Mouse (Mus musculus) MEL (cell line): ENCODE results near the gene Tnfaip3.

ENCODE experiments used
- BHLHE40 ChIP-seq: IDR thresholded peaks from 2 replicates; pipeline ENCODE4 v1.6.1; 2012; ENCODE audit warnings: low read depth, mild to moderate bottlenecking, inconsistent platforms, low read length, improper control_type of control experiment, borderline replicate concordance
- CHD2 ChIP-seq: IDR thresholded peaks from 2 replicates; pipeline ENCODE4 v1.6.1; 2011; ENCODE audit warnings: low read length, improper control_type of control experiment
- CTCF ChIP-seq, 3 experiments: IDR thresholded peaks in 2 of 3; conservative IDR thresholded peaks in 1 of 3; 2 replicates each; pipeline ENCODE4 v1.5.1; 2011 to 2012; ENCODE audit warnings: low read length in 3 of 3, low read depth in 2 of 3, mild to moderate bottlenecking in 2 of 3, improper control_type of control experiment in 1 of 3, inconsistent platforms in 1 of 3, mixed read lengths in 1 of 3, moderate library complexity in 1 of 3; ENCODE audit not compliant: control insufficient read depth in 1 of 3, insufficient read depth in 1 of 3, poor library complexity in 1 of 3, severe bottlenecking in 1 of 3
- EP300 ChIP-seq, 2 experiments: IDR thresholded peaks; 2 replicates each; pipeline ENCODE4 v1.6.1; 2011; ENCODE audit warnings: improper control_type of control experiment in 2 of 2, low read length in 2 of 2, low read depth in 1 of 2, mild to moderate bottlenecking in 1 of 2
- JUND ChIP-seq: IDR thresholded peaks from 2 replicates; pipeline ENCODE4 v1.6.1; 2011; ENCODE audit warnings: low read depth, mild to moderate bottlenecking, improper control_type of control experiment, low read length
- MAX ChIP-seq: IDR thresholded peaks from 2 replicates; pipeline ENCODE4 v1.6.1; 2011; ENCODE audit warnings: low read length, improper control_type of control experiment
- MAZ ChIP-seq: IDR thresholded peaks from 2 replicates; pipeline ENCODE4 v1.6.1; 2012; ENCODE audit warnings: low read depth, mild to moderate bottlenecking, inconsistent platforms, low read length, improper control_type of control experiment
- MXI1 ChIP-seq: IDR thresholded peaks from 2 replicates; pipeline ENCODE4 v1.6.1; 2011; ENCODE audit warnings: mild to moderate bottlenecking, low read depth, low read length, improper control_type of control experiment
- NRF1 ChIP-seq: IDR thresholded peaks from 2 replicates; pipeline ENCODE4 v1.6.1; 2014; ENCODE audit warnings: low read depth, mild to moderate bottlenecking, inconsistent platforms, low read length, improper control_type of control experiment, moderate library complexity; ENCODE audit not compliant: poor library complexity, insufficient read depth, severe bottlenecking
- POLR2A ChIP-seq, 2 experiments: IDR thresholded peaks; 2 replicates each; pipeline ENCODE4 v1.6.1; 2011 to 2012; ENCODE audit warnings: low read length in 2 of 2, mild to moderate bottlenecking in 2 of 2, control low read depth in 1 of 2, improper control_type of control experiment in 1 of 2, low read depth in 1 of 2, moderate library complexity in 1 of 2; ENCODE audit not compliant: control insufficient read depth in 1 of 2, insufficient read depth in 1 of 2, poor library complexity in 1 of 2
- TCF12 ChIP-seq: IDR thresholded peaks from 2 replicates; pipeline ENCODE4 v1.6.1; 2014; ENCODE audit warnings: low read depth, mild to moderate bottlenecking, inconsistent platforms, low read length, improper control_type of control experiment, moderate library complexity
- USF1 ChIP-seq: IDR thresholded peaks from 2 replicates; pipeline ENCODE4 v1.6.1; 2014; ENCODE audit warnings: low read depth, mild to moderate bottlenecking, inconsistent platforms, low read length, improper control_type of control experiment, moderate library complexity
- USF2 ChIP-seq, 2 experiments: IDR thresholded peaks; 2 replicates each; pipeline ENCODE4 v1.6.1; 2011 to 2012; ENCODE audit warnings: improper control_type of control experiment in 2 of 2, low read length in 2 of 2, borderline replicate concordance in 1 of 2, inconsistent platforms in 1 of 2, low read depth in 1 of 2, mild to moderate bottlenecking in 1 of 2; ENCODE audit not compliant: insufficient read depth in 1 of 2
- ZKSCAN1 ChIP-seq: IDR thresholded peaks from 2 replicates; pipeline ENCODE4 v1.6.1; 2012; ENCODE audit warnings: low read depth, mild to moderate bottlenecking, inconsistent platforms, low read length, improper control_type of control experiment, moderate library complexity

DNA sequence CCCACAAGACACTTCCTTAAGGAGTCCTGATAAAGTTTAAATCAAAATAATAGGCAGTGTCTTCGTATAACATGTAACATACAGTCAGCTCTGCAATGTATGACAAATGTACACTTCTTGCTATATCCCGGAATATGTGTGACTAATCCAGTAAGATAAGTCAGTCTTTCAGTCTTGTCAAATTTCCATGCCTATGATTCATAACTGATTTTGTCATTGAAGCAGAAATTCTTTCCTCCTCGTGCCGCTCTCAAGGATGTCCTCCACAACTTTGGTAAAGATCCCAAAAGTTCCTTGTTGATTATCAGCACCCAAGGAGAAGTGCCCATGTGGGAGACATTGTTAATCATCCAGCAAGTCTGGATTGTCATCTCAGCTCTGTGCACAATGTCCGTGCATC, 11.3 kb upstream of the Tnfaip3 start:
- TF ChIP-seq BHLHE40 (no peak), USF1 (no peak), CTCF (IDR thresholded peaks at IDR 0.05 in 2 of 3, conservative IDR thresholded peaks at IDR 0.05 in 1 of 3; ENCODE audit: control insufficient read depth in 1 of 3, insufficient read depth in 1 of 3, low read depth in 2 of 3, low read length in 3 of 3, poor library complexity in 1 of 3, severe bottlenecking in 1 of 3) (no peak), JUND (no peak), NRF1 (no peak), POLR2A (IDR thresholded peaks at IDR 0.05; ENCODE audit: control insufficient read depth in 1 of 2, insufficient read depth in 1 of 2, low read depth in 1 of 2, low read length in 2 of 2, poor library complexity in 1 of 2) (no peak), CHD2 (no peak), MAX (no peak), MXI1 (no peak), TCF12 (no peak), MAZ (no peak), EP300 (IDR thresholded peaks at IDR 0.05; ENCODE audit: low read depth in 1 of 2, low read length in 2 of 2) (no peak), ZKSCAN1 (no peak), USF2 (IDR thresholded peaks at IDR 0.05; ENCODE audit: borderline replicate concordance in 1 of 2, insufficient read depth in 1 of 2, low read depth in 1 of 2, low read length in 2 of 2) (no peak)
